27 mouse cellular contexts compared by ENCODE assay signal in the genomic region with DNA sequence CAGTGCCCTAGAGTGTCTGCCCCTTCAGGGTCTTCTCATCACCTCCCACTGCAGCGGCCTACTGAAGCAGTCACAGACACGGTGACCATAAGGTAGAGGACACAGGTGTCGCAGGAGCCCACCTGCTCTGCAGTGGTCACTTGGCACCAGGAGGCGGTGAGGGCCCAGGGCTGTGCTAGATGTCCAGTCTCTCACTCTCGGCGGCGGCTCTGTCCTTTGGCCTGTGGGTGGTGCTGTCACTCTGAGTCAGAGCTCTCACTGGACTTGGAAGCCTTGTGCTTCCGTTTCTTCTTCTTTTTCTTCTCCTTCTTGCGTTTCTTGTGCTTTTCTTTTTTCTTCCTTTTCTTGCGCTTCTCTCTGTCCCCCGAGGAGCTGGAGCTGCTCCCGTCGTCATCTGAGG. TPM values are rescaled to one million over a fixed set of nuclear protein-coding genes. Genes with fewer than 3 reads are reported as not detected.
A peak's percentile ranks its signal among the peaks of the same experiment; 100 is the strongest.
DNase-seq lines count a peak whose midpoint lies in the region; ATAC-seq and TF ChIP-seq lines count a peak whose summit lies in the region.
"Had no signal": no experiment of that assay in that cellular context is flagged by ENCODE, and none has a peak within 500 bp of the region (broad histone marks: within the 10 kb centered on the region; RNA-seq: fewer than 3 reads in every experiment).

No protein-coding gene starts in this region.

- no peak for ATAC-seq in intestine, postnatal 0 days
- no peak for ATAC-seq in intestine, embryonic 16.5 days
- no peak for ATAC-seq in lung, postnatal 0 days
- ATAC-seq in monocyte, adult 5-6 weeks (replicated peaks; ENCODE audit: insufficient number of reproducible peaks, low FRiP score, low TSS enrichment, poor library complexity, severe bottlenecking), result 0 out of 2 replicates have a peak, but pooled peaks have one; percentile 12
- ATAC-seq: inflammation-experienced regulatory T-cells, adult 6 months; midbrain, embryonic 16.5 days had no signal

- H3K4me2 ChIP-seq in intestine, postnatal 0 days (replicated peaks; ENCODE audit: low read depth), result no peak overlapping the region
- H3K4me2 ChIP-seq in intestine, embryonic 16.5 days (ENCODE audit: low read depth, low read length), result no peak overlapping the region
- no peak overlapping the region for H3K4me2 ChIP-seq in lung, postnatal 0 days (replicated peaks; ENCODE audit: low read depth, low read length)
- H3K4me2 ChIP-seq: neural tube, embryonic 12.5 days had no signal

- H3K36me3 ChIP-seq in intestine, postnatal 0 days (ENCODE audit: control insufficient read depth, insufficient read depth), result peaks cover 75% of the 10 kb centered on the region
- H3K36me3 ChIP-seq in intestine, embryonic 16.5 days (ENCODE audit: control insufficient read depth, insufficient read depth, low read length), result peaks cover 26% of the 10 kb centered on the region
- peaks cover 55% of the 10 kb centered on the region for H3K36me3 ChIP-seq in lung, postnatal 0 days (ENCODE audit: insufficient read depth, low read length)

- no peak overlapping the region for H3K27ac ChIP-seq in intestine, postnatal 0 days (ENCODE audit: low read depth, low read length)
- no peak overlapping the region for H3K27ac ChIP-seq in intestine, embryonic 16.5 days (ENCODE audit: low read length)
- H3K27ac ChIP-seq in lung, postnatal 0 days (ENCODE audit: low read length), result no peak overlapping the region
- H3K27ac ChIP-seq: neural tube, embryonic 12.5 days had no signal

- no peaks in the 10 kb centered on the region for H3K4me1 ChIP-seq in intestine, postnatal 0 days (replicated peaks; ENCODE audit: control insufficient read depth, insufficient read depth, low read length)
- H3K4me1 ChIP-seq in intestine, embryonic 16.5 days (ENCODE audit: control insufficient read depth, insufficient read depth, low read length), result no peaks in the 10 kb centered on the region
- no peaks in the 10 kb centered on the region for H3K4me1 ChIP-seq in lung, postnatal 0 days (ENCODE audit: insufficient read depth, low read depth, low read length)
- H3K4me1 ChIP-seq: neural tube, embryonic 12.5 days had no signal

- no peaks in the 10 kb centered on the region for H3K9me3 ChIP-seq in intestine, postnatal 0 days (ENCODE audit: control insufficient read depth)
- H3K9me3 ChIP-seq in intestine, embryonic 16.5 days (ENCODE audit: control insufficient read depth, low read length), result no peaks in the 10 kb centered on the region
- no peaks in the 10 kb centered on the region for H3K9me3 ChIP-seq in lung, postnatal 0 days (ENCODE audit: low read length)
- H3K9me3 ChIP-seq: G1E; neural tube, embryonic 12.5 days had no signal

- H3K27me3 ChIP-seq in intestine, postnatal 0 days (replicated peaks; ENCODE audit: control insufficient read depth, insufficient read depth, low read length), result no peaks in the 10 kb centered on the region
- no peaks in the 10 kb centered on the region for H3K27me3 ChIP-seq in intestine, embryonic 16.5 days (replicated peaks; ENCODE audit: control insufficient read depth, insufficient read depth, low read length)
- H3K27me3 ChIP-seq in lung, postnatal 0 days (replicated peaks; ENCODE audit: insufficient read depth, low read length), result no peaks in the 10 kb centered on the region
- H3K27me3 ChIP-seq: neural tube, embryonic 12.5 days had no signal

- no peak for TF ChIP-seq EP300 in lung, postnatal 0 days (IDR thresholded peaks at IDR 0.05)

- DNase-seq in cerebellum, adult 18-20 months, result peak; percentile 35 to 39
- no peak for DNase-seq in cerebellum, adult 8-10 months
- DNase-seq in lung, postnatal 0 days (ENCODE audit: low spot score), result no peak
- no peak for DNase-seq in lung, postnatal 10 days
- DNase-seq: kidney, postnatal 14 days; left cerebral cortex, postnatal 4 days; right cerebral cortex, postnatal 14 days; thymus, adult 18-20 months had no signal

- TF ChIP-seq CTCF in intestine, postnatal 0 days (IDR thresholded peaks at IDR 0.05; ENCODE audit: low read depth), result peak; percentile 35; the same call in 1 of the 2 replicates
- TF ChIP-seq CTCF in lung, postnatal 0 days (IDR thresholded peaks at IDR 0.05), result peak; percentile 33; the same call in 1 of the 2 replicates

- H3K4me3 ChIP-seq in intestine, postnatal 0 days (ENCODE audit: low read depth, low read length), result no peak overlapping the region
- H3K4me3 ChIP-seq in intestine, embryonic 16.5 days (ENCODE audit: low read length), result no peak overlapping the region
- no peak overlapping the region for H3K4me3 ChIP-seq in lung, postnatal 0 days (ENCODE audit: low read depth, low read length)
- H3K4me3 ChIP-seq: neural tube, embryonic 12.5 days had no signal

- H3K9ac ChIP-seq in intestine, postnatal 0 days (ENCODE audit: low read depth, low read length), result no peak overlapping the region
- no peak overlapping the region for H3K9ac ChIP-seq in intestine, embryonic 16.5 days (ENCODE audit: low read depth, low read length)
- no peak overlapping the region for H3K9ac ChIP-seq in lung, postnatal 0 days (replicated peaks; ENCODE audit: low read depth)
- H3K9ac ChIP-seq: neural tube, embryonic 12.5 days had no signal

- WGBS in intestine, postnatal 0 days, result 89% methylated on average over 13 of the region's 13 CpGs
- 89% methylated on average over 13 of the region's 13 CpGs for WGBS in intestine, embryonic 16.5 days
- WGBS in lung, postnatal 0 days, result 84% methylated on average over 13 of the region's 13 CpGs

RNA-seq across cellular contexts. Expression of a gene that starts 5.7 kb away (rescaled TPM):
- polyA plus RNA-seq in intestine, postnatal 0 days (2015; fragmentation: Nextera tagmentation; extraction: Ambion mirVana), result not detected in 2 replicates
- not detected in 2 replicates for polyA plus RNA-seq in intestine, embryonic 16.5 days (2015; fragmentation: Nextera tagmentation; extraction: Ambion mirVana)
- not detected in 2 replicates for polyA plus RNA-seq in lung, postnatal 0 days (2015; fragmentation: Nextera tagmentation; extraction: Ambion mirVana)
- not detected in 3 replicates for total RNA-seq in monocyte, adult 5-6 weeks (2017)
- total RNA-seq: G1E; hematopoietic stem cell, adult 5-6 weeks; layer of hippocampus, postnatal 14 days; left cerebral cortex, postnatal 4 days; megakaryocyte, adult 5-6 weeks had no signal
- polyA plus RNA-seq: brain, embryonic 14.5 days; C2C12; cortical plate, adult 2 months; embryonic facial prominence, embryonic 14.5 days; forebrain, embryonic 11.5 days; G1E; gonadal fat pad, adult 2 months; heart, embryonic 14.5 days; inflammation-experienced regulatory T-cells, adult 6 months; liver, embryonic 16.5 days; midbrain, embryonic 16.5 days; neural tube, embryonic 12.5 days; urinary bladder, adult 2 months had no signal

RNA-seq across cellular contexts. Expression of a gene that starts 21.1 kb away (rescaled TPM):
- 94.5 and 95.2 TPM in 2 replicates for polyA plus RNA-seq in intestine, postnatal 0 days (2015; fragmentation: Nextera tagmentation; extraction: Ambion mirVana)
- 58.3 and 58.4 TPM in 2 replicates for polyA plus RNA-seq in intestine, embryonic 16.5 days (2015; fragmentation: Nextera tagmentation; extraction: Ambion mirVana)
- polyA plus RNA-seq in lung, postnatal 0 days (2015; fragmentation: Nextera tagmentation; extraction: Ambion mirVana), result 67.6 and 68.1 TPM in 2 replicates
- total RNA-seq in monocyte, adult 5-6 weeks (2017), result 99.7 to 169 TPM (median 157 TPM) in 3 replicates

RNA-seq across cellular contexts. Expression of a gene that starts 27.1 kb away (rescaled TPM):
- 4.9 and 5.8 TPM in 2 replicates for polyA plus RNA-seq in intestine, postnatal 0 days (2015; fragmentation: Nextera tagmentation; extraction: Ambion mirVana)
- 11.8 and 12.6 TPM in 2 replicates for polyA plus RNA-seq in intestine, embryonic 16.5 days (2015; fragmentation: Nextera tagmentation; extraction: Ambion mirVana)
- 7.1 and 11.2 TPM in 2 replicates for polyA plus RNA-seq in lung, postnatal 0 days (2015; fragmentation: Nextera tagmentation; extraction: Ambion mirVana)
- 8.6 to 16.6 TPM (median 15.6 TPM) in 3 replicates for total RNA-seq in monocyte, adult 5-6 weeks (2017)

RNA-seq across cellular contexts. Expression of a gene that starts 37.1 kb away (rescaled TPM):
- 1.8 and 2.0 TPM in 2 replicates for polyA plus RNA-seq in intestine, postnatal 0 days (2015; fragmentation: Nextera tagmentation; extraction: Ambion mirVana)
- 3.0 and 3.4 TPM in 2 replicates for polyA plus RNA-seq in intestine, embryonic 16.5 days (2015; fragmentation: Nextera tagmentation; extraction: Ambion mirVana)
- polyA plus RNA-seq in lung, postnatal 0 days (2015; fragmentation: Nextera tagmentation; extraction: Ambion mirVana), result 4.5 and 4.9 TPM in 2 replicates
- total RNA-seq in monocyte, adult 5-6 weeks (2017), result 0.97 TPM in 1 of 3 replicates, not detected in the others

RNA-seq across cellular contexts. Expression of a gene that starts 59.4 kb away (rescaled TPM):
- polyA plus RNA-seq in intestine, postnatal 0 days (2015; fragmentation: Nextera tagmentation; extraction: Ambion mirVana), result 9.9 and 10.9 TPM in 2 replicates
- 35.7 and 36.0 TPM in 2 replicates for polyA plus RNA-seq in intestine, embryonic 16.5 days (2015; fragmentation: Nextera tagmentation; extraction: Ambion mirVana)
- polyA plus RNA-seq in lung, postnatal 0 days (2015; fragmentation: Nextera tagmentation; extraction: Ambion mirVana), result 2.8 and 4.2 TPM in 2 replicates
- 0.85 to 3.8 TPM (median 1.5 TPM) in 3 replicates for total RNA-seq in monocyte, adult 5-6 weeks (2017)

Comparison
In these comparisons a context has a peak if more than half of its experiments do, and no peak if none do; other contexts are left out.
1. DNase-seq: peak in cerebellum, adult 18-20 months (2 of 2); none in cerebellum, adult 8-10 months (single experiment), lung, postnatal 0 days (single experiment) and lung, postnatal 10 days (single experiment).